Mouse (Mus musculus): ENCODE results near the gene Pagr1a. TPM values are rescaled to one million over a fixed set of nuclear protein-coding genes. Genes with fewer than 3 reads are reported as not detected.

Gene Pagr1a
- polyA plus RNA-seq, 1 experiment: 105 TPM

DNA sequence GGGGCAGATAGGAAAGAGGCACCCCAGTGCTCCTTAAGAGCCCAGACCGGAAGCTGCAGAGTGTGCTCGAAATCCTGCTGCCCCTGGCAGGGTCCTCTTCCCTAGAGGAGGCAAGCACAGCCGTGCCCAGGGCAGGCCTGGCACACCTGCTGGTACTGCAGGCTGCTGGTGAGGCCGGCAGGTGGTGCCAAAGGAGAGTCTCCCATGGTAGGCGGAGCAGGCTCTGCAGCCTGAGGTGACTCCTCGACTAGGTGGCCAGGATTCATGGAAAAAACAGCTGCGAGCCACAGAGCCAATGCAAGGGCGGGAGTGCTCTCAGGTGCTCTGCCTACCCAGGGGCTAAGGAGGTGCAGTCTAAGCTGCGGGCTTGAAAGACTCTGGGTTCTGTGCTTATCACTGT is 30.8 kb downstream of the Pagr1a start:
- 5% methylated on average over 9 of the region's 9 CpGs for WGBS

DNA sequence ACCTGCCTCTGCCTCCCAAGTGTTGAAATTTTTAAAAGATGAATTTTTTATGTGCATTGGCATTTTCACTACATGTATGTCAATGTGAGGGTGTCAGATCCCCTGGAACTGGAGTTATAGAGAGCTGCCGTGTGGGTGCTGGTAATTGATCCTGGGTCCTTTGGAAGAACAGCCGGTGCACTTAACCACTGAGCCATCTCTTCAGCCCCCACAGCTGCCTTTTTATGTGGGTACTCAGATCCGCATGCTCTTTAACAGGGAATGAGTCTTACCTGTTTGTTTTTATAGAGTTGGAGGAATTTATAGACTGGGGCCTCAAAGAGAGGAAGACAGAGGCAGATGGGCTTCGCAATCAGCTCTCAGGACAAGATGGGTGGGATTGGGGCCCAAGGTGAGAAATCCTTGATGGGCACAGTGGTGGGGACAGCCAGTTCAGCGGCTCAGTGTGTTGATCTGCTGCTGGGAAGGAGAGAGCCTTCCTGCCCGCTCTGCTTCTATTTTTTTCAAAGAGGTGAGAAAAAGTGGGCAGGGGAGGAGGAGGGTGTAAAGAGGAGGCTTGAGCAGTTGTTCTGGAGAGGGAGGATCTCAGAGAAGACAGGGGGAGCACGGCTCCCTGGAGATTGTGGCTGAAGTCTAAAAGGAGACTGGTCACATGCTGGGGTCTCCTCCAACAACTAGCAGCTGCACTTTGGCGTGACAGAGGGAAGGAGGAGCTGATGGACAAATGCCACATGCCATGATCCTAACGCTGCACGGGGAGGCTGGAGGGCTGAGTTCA is 32.3 kb downstream of the Pagr1a start:
- WGBS: 48% methylated on average over 10 of the region's 10 CpGs
- TF ChIP-seq POLR2A (IDR thresholded peaks at IDR 0.05; ENCODE audit: borderline replicate concordance, insufficient read depth, low read length) (no peak), CTCF (IDR thresholded peaks at IDR 0.05; ENCODE audit: borderline replicate concordance, insufficient read depth, low read depth, low read length) (no peak)
- Histone ChIP-seq H3K4me1 (ENCODE audit: control insufficient read depth, insufficient read depth, low read length) (peaks cover 41% of the 10 kb centered on the region), H3K27ac (ENCODE audit: insufficient read depth, low read length) (no peak overlapping the region), H3K4me3 (replicated peaks; ENCODE audit: insufficient read depth, low read depth, low read length) (no peak overlapping the region), H3K27me3 (ENCODE audit: control insufficient read depth, insufficient read depth, low read length) (no peaks in the 10 kb centered on the region)
- no peak for DNase-seq

More for the DNA sequence above, 30.8 kb downstream of the Pagr1a start:
- peaks cover 39% of the 10 kb centered on the region for H3K4me1 ChIP-seq (ENCODE audit: control insufficient read depth, insufficient read depth, low read length)
- DNase-seq: peak; percentile 86 to 88
- no peak overlapping the region for H3K4me3 ChIP-seq (replicated peaks; ENCODE audit: insufficient read depth, low read depth, low read length)
- peak overlapping the region; percentile 6 for H3K27ac ChIP-seq (ENCODE audit: insufficient read depth, low read length)
- TF ChIP-seq CTCF (IDR thresholded peaks at IDR 0.05; ENCODE audit: borderline replicate concordance, insufficient read depth, low read depth, low read length): peak; percentile 84
- TF ChIP-seq POLR2A (IDR thresholded peaks at IDR 0.05; ENCODE audit: borderline replicate concordance, insufficient read depth, low read length): 0 out of 2 replicates have a peak, but pooled peaks have one; percentile 9
- no peaks in the 10 kb centered on the region for H3K27me3 ChIP-seq (ENCODE audit: control insufficient read depth, insufficient read depth, low read length)

DNA sequence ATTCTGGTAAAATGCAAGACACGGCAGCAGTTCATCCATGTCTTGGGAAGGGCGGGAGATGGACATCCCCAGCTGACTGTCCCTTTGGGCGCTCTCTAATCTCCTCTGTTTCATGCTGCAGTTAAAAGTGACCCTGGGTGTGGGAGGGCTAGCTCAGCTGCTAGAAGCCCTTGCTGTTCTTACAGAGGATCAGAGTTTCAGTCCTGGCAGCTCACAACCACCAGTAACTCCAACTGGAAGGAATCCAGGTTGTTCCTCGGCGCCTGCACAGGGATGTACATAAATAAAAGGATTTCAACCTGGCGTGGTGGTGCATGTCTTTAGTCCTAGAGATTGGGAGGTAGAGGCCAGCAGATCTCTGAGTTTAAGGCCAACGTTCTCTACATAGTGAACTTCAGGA is 34.0 kb downstream of the Pagr1a start:
- Histone ChIP-seq H3K4me3 (replicated peaks; ENCODE audit: insufficient read depth, low read depth, low read length) (no peak overlapping the region), H3K27ac (ENCODE audit: insufficient read depth, low read length) (0 out of 2 replicates have a peak overlapping the region, but pooled peaks have one; percentile 7), H3K4me1 (ENCODE audit: control insufficient read depth, insufficient read depth, low read length) (peaks cover 43% of the 10 kb centered on the region), H3K27me3 (ENCODE audit: control insufficient read depth, insufficient read depth, low read length) (no peaks in the 10 kb centered on the region)
- WGBS: 40% methylated on average over 7 of the region's 7 CpGs
- no peak for TF ChIP-seq CTCF (IDR thresholded peaks at IDR 0.05; ENCODE audit: borderline replicate concordance, insufficient read depth, low read depth, low read length)
- no peak for DNase-seq

DNA sequence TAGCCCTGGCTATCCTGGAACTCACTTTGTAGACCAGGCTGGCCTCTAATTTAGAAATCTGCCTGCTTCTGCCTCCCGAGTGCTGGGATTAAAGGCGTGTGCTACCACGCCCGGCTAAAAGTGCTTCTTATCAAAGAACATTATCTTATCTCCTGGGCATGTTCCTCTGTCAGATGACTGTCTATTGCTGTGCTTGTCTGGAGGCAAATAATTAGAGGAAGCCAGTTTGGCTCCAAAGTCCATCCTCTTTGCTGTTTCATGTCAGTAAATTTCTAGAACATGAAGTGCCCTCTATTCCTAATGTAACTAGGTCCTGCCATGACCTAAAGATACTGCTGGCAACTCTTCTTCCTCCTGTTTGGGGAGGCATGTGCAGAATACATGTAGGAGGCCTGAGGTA is 35.1 kb downstream of the Pagr1a start:
- Histone ChIP-seq H3K4me1 (ENCODE audit: control insufficient read depth, insufficient read depth, low read length) (peaks cover 43% of the 10 kb centered on the region), H3K27ac (ENCODE audit: insufficient read depth, low read length) (no peak overlapping the region), H3K4me3 (replicated peaks; ENCODE audit: insufficient read depth, low read depth, low read length) (no peak overlapping the region), H3K27me3 (ENCODE audit: control insufficient read depth, insufficient read depth, low read length) (no peaks in the 10 kb centered on the region)
- 92% methylated on average over 4 of the region's 4 CpGs for WGBS
- TF ChIP-seq POLR2A (IDR thresholded peaks at IDR 0.05; ENCODE audit: borderline replicate concordance, insufficient read depth, low read length): no peak
- TF ChIP-seq CTCF (IDR thresholded peaks at IDR 0.05; ENCODE audit: borderline replicate concordance, insufficient read depth, low read depth, low read length): no peak
- DNase-seq: no peak

DNA sequence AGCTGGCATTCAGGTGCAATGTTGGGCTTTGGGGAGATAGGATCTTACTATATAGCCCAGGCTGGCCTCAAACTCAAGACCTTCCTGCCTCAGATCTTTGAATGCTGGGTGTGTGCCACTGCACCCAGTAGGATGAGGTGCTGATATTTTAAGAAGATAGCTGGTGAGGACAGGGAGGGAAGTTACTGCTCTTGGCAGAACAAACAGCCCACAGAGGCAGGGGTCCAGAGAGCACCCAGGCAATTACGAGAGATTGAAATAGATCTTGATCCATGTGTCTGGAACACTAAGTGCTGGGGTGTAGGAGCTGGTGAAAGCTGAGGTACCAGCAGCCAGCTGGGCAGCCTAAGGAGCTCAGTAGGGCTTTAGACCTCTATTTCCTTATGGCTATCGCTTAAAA is 35.6 kb downstream of the Pagr1a start:
- Histone ChIP-seq H3K4me1 (ENCODE audit: control insufficient read depth, insufficient read depth, low read length) (peaks cover 40% of the 10 kb centered on the region), H3K27me3 (ENCODE audit: control insufficient read depth, insufficient read depth, low read length) (no peaks in the 10 kb centered on the region), H3K27ac (ENCODE audit: insufficient read depth, low read length) (no peak overlapping the region), H3K4me3 (replicated peaks; ENCODE audit: insufficient read depth, low read depth, low read length) (no peak overlapping the region)
- TF ChIP-seq CTCF (IDR thresholded peaks at IDR 0.05; ENCODE audit: borderline replicate concordance, insufficient read depth, low read depth, low read length) (no peak), POLR2A (IDR thresholded peaks at IDR 0.05; ENCODE audit: borderline replicate concordance, insufficient read depth, low read length) (no peak)
- WGBS: 68% methylated on average over 2 of the region's 2 CpGs
- DNase-seq: no peak

DNA sequence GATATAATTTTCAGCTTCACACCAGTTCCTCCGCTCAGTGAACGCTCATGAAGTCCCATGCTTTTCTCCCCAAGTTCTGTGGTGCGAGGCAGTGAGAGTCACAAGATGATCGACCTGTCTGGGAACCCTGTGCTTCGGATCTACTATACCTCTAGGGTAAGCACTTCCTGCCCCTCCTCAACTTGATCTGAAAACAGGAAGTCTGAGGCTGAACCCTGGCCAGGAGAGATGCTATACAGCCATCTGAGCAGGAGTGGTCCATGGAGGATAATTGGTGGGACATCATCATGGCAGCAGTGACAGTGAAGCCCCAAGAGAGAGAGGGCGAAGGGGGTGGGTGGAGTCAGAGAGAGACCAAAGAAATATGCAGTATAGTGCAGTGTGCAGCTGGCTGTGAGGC is 38.3 kb downstream of the Pagr1a start:
- TF ChIP-seq POLR2A (IDR thresholded peaks at IDR 0.05; ENCODE audit: borderline replicate concordance, insufficient read depth, low read length) (no peak), CTCF (IDR thresholded peaks at IDR 0.05; ENCODE audit: borderline replicate concordance, insufficient read depth, low read depth, low read length) (no peak)
- DNase-seq: no peak
- Histone ChIP-seq H3K4me1 (ENCODE audit: control insufficient read depth, insufficient read depth, low read length) (peaks cover 27% of the 10 kb centered on the region), H3K27ac (ENCODE audit: insufficient read depth, low read length) (no peak overlapping the region), H3K27me3 (ENCODE audit: control insufficient read depth, insufficient read depth, low read length) (no peaks in the 10 kb centered on the region), H3K4me3 (replicated peaks; ENCODE audit: insufficient read depth, low read depth, low read length) (no peak overlapping the region)
- WGBS: 92% methylated on average over 6 of the region's 6 CpGs

DNA sequence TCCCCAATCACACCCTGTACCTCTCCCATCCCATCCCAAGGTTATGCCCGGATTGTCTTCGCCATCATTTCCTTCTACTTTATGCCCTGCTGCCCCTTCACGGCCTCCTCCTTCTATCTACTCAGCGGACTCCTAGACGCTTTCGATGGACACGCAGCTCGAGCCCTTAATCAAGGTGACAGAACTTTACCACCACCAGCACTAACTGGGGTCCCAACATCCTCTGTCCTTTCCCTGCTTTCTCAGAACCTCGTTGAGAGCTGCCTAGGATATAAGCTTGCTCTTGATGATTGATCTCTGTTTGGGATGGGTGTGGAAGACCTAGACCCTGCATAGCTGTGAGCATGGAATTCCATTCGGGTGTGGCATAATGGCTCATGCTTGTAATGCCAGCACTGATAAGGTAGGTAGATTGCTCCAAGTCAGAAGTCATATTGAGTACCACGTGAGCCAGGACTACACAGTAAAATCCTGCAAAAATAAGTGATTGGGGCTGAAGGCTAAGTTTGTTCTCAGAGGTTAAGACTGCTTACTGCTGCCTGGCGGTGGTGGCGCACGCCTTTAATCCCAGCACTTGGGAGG is 40.2 kb downstream of the Pagr1a start:
- TF ChIP-seq POLR2A (IDR thresholded peaks at IDR 0.05; ENCODE audit: borderline replicate concordance, insufficient read depth, low read length): no peak
- TF ChIP-seq CTCF (IDR thresholded peaks at IDR 0.05; ENCODE audit: borderline replicate concordance, insufficient read depth, low read depth, low read length): no peak
- Histone ChIP-seq H3K4me3 (replicated peaks; ENCODE audit: insufficient read depth, low read depth, low read length) (peak overlapping the region; percentile 75), H3K27me3 (ENCODE audit: control insufficient read depth, insufficient read depth, low read length) (no peaks in the 10 kb centered on the region), H3K4me1 (ENCODE audit: control insufficient read depth, insufficient read depth, low read length) (peaks cover 14% of the 10 kb centered on the region), H3K27ac (ENCODE audit: insufficient read depth, low read length) (peak overlapping the region; percentile 91)
- peak; percentile 39 to 51 for DNase-seq
- WGBS: 22% methylated on average over 14 of the region's 14 CpGs
